Mouse (Mus musculus): ENCODE measurements around the gene Sept5. TPM values are rescaled to one million over a fixed set of nuclear protein-coding genes. Genes with fewer than 3 reads are reported as not detected.

Sept5 gene
- polyA plus RNA-seq, 1 experiment: 74.2 TPM

DNA sequence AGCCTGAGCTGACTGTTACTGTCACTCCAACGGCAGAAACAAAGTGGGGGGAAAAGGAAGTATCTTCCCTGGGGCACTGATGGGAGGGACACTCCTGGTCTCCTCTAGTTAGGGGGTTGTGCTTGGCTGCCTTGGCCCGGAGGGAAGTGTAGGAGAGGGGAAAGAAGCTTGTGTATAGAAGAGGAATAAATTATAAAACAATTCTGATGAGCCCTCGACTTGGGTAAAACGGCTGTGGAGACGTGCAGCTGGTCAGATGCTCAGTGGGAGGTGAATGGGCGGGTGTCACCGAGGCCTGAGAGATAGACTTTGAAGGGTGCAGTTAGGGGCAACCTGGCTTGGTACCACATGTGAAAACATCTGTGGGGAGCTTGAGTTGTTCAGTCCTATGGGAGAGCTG lies 1.4 kb upstream of the Sept5 start:
- TF ChIP-seq MYOG (IDR thresholded peaks at IDR 0.05; ENCODE audit: control insufficient read depth, extremely low read depth, insufficient read length) (no peak), FOSL1 (IDR thresholded peaks at IDR 0.05; ENCODE audit: insufficient read depth, low read length, poor library complexity, severe bottlenecking) (no peak), CEBPB (IDR thresholded peaks at IDR 0.05; ENCODE audit: low read depth) (no peak), CTCF (IDR thresholded peaks at IDR 0.05; ENCODE audit: control insufficient read depth, insufficient read depth, insufficient read length) (no peak), USF1 (IDR thresholded peaks at IDR 0.05; ENCODE audit: low read depth) (no peak), MAX (IDR thresholded peaks at IDR 0.05) (no peak), MYOD1 (IDR thresholded peaks at IDR 0.05; ENCODE audit: control insufficient read depth, insufficient read length, low read depth) (no peak)
- Histone ChIP-seq H3K4me3 (ENCODE audit: insufficient read depth, poor library complexity, severe bottlenecking) (no peak overlapping the region), H3K79me2 (ENCODE audit: control insufficient read depth, insufficient read depth) (peaks cover 19% of the 10 kb centered on the region), H3K79me3 (ENCODE audit: low read depth) (no peaks in the 10 kb centered on the region), H3K36me3 (ENCODE audit: control insufficient read depth, insufficient read depth) (no peaks in the 10 kb centered on the region), H3K27me3 (ENCODE audit: control insufficient read depth, insufficient read depth, insufficient read length) (no peaks in the 10 kb centered on the region), H3ac (ENCODE audit: control insufficient read depth, insufficient read length, low read depth) (no peak overlapping the region)

DNA sequence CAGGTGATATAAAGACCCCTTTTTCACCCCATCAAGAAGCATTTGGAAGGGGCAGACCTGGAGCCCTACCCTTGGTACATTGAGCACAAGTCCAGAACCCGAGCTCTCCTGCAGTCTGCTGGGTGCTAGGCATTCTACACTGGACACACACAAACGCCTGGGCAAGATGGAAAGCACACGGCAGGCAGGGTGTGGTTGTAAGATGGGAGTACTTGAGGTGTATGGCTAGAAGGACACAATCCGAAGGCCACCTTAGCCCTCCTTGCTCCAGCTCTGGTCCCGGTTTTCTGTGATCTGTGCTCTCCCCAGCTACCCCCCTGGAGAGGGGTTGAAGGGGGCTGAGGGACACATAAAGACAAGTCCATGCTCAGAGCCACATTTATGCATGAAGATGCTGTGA lies 537 bp upstream of the Sept5 start:
- no peaks in the 10 kb centered on the region for H3K79me3 ChIP-seq (ENCODE audit: low read depth)
- peaks cover 19% of the 10 kb centered on the region for H3K79me2 ChIP-seq (ENCODE audit: control insufficient read depth, insufficient read depth)
- no peak overlapping the region for H3ac ChIP-seq (ENCODE audit: control insufficient read depth, insufficient read length, low read depth)
- H3K4me3 ChIP-seq (ENCODE audit: insufficient read depth, poor library complexity, severe bottlenecking): no peak overlapping the region
- no peaks in the 10 kb centered on the region for H3K27me3 ChIP-seq (ENCODE audit: control insufficient read depth, insufficient read depth, insufficient read length)
- no peak for TF ChIP-seq CTCF (IDR thresholded peaks at IDR 0.05; ENCODE audit: control insufficient read depth, insufficient read depth, insufficient read length)
- no peak for TF ChIP-seq USF1 (IDR thresholded peaks at IDR 0.05; ENCODE audit: low read depth)
- no peak for TF ChIP-seq CEBPB (IDR thresholded peaks at IDR 0.05; ENCODE audit: low read depth)
- no peak for TF ChIP-seq MYOG (IDR thresholded peaks at IDR 0.05; ENCODE audit: control insufficient read depth, extremely low read depth, insufficient read length)
- peaks cover 4% of the 10 kb centered on the region for H3K36me3 ChIP-seq (ENCODE audit: control insufficient read depth, insufficient read depth)

DNA sequence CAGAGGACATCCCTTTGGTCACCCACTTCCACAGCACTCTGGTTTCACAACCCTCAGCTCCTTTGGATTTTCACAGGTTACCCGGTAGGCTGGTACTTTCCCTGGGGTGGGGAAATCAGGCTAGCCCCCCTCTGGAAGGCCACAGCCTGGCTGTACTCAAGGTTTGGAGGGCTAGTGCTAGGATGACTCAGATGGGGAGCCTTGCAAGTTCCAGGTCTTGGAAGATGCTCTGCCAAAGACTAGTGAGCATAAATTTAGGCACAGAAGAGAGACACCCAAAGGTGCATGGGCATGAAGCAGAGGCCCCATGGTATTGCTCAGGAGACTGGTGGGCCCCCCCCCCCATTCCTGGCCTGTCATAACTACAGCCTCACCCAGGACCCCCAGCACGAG lies 810 bp downstream of the Sept5 start:
- peak overlapping the region; percentile 44 for H3K4me3 ChIP-seq (ENCODE audit: insufficient read depth, poor library complexity, severe bottlenecking)
- no peaks in the 10 kb centered on the region for H3K27me3 ChIP-seq (ENCODE audit: control insufficient read depth, insufficient read depth, insufficient read length)

DNA sequence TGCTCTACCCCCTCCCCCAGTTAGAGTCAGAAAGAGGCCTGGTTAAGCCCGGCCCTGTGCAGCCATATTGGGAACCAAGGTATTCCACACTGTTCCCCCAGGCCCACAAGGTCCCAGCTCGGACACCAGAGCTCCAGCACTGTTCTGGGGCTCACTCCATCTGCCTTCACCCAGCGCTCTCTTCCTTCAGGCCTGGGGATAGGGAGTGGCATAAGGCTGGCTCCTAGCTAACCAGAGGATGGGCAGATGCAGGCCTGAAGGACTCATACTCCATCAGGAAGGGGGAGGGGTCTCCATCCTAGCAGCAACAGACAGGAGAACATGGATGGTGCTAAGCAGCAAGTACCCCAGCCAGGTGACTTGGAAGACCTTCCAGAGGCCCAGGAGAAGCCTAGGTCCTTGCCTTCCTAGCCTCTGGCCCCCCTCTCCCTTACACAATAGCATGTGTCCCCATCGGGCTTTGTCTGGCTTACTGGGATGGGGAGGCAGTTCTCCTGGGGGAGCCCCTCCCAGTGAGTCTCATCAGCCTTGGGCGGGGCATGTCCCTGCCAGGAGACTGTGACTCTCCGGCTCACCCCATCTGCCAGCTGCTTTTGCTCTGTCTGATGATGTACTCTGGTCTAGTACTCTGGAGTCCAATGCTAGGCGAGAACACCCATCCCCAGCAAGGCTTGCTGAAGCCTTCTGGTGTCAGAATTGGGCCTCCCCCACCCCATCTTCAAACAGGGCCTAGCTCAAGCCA lies 1.4 kb downstream of the Sept5 start:
- Histone ChIP-seq H3K36me3 (ENCODE audit: control insufficient read depth, insufficient read depth) (peaks cover 22% of the 10 kb centered on the region), H3K27me3 (ENCODE audit: control insufficient read depth, insufficient read depth, insufficient read length) (no peaks in the 10 kb centered on the region), H3K4me3 (ENCODE audit: insufficient read depth, poor library complexity, severe bottlenecking) (peak overlapping the region; percentile 44), H3K79me3 (ENCODE audit: low read depth) (no peaks in the 10 kb centered on the region), H3ac (ENCODE audit: control insufficient read depth, insufficient read length, low read depth) (peak overlapping the region; percentile 50), H3K79me2 (ENCODE audit: control insufficient read depth, insufficient read depth) (peaks cover 19% of the 10 kb centered on the region)
- no peak for TF ChIP-seq MYOG (IDR thresholded peaks at IDR 0.05; ENCODE audit: control insufficient read depth, extremely low read depth, insufficient read length)
- TF ChIP-seq CEBPB (IDR thresholded peaks at IDR 0.05; ENCODE audit: low read depth): no peak
- no peak for TF ChIP-seq MAX (IDR thresholded peaks at IDR 0.05)
- TF ChIP-seq MYOD1 (IDR thresholded peaks at IDR 0.05; ENCODE audit: control insufficient read depth, insufficient read length, low read depth): peak; percentile 2

More for the DNA sequence above, 810 bp downstream of the Sept5 start:
- H3ac ChIP-seq (ENCODE audit: control insufficient read depth, insufficient read length, low read depth): peak overlapping the region; percentile 92
- TF ChIP-seq CEBPB (IDR thresholded peaks at IDR 0.05; ENCODE audit: low read depth) (no peak), MYOD1 (IDR thresholded peaks at IDR 0.05; ENCODE audit: control insufficient read depth, insufficient read length, low read depth) (no peak), MAX (IDR thresholded peaks at IDR 0.05) (no peak), FOSL1 (IDR thresholded peaks at IDR 0.05; ENCODE audit: insufficient read depth, low read length, poor library complexity, severe bottlenecking) (no peak), MYOG (IDR thresholded peaks at IDR 0.05; ENCODE audit: control insufficient read depth, extremely low read depth, insufficient read length) (no peak), USF1 (IDR thresholded peaks at IDR 0.05; ENCODE audit: low read depth) (no peak)
- peaks cover 18% of the 10 kb centered on the region for H3K36me3 ChIP-seq (ENCODE audit: control insufficient read depth, insufficient read depth)
- no peaks in the 10 kb centered on the region for H3K79me3 ChIP-seq (ENCODE audit: low read depth)
- peaks cover 19% of the 10 kb centered on the region for H3K79me2 ChIP-seq (ENCODE audit: control insufficient read depth, insufficient read depth)

DNA sequence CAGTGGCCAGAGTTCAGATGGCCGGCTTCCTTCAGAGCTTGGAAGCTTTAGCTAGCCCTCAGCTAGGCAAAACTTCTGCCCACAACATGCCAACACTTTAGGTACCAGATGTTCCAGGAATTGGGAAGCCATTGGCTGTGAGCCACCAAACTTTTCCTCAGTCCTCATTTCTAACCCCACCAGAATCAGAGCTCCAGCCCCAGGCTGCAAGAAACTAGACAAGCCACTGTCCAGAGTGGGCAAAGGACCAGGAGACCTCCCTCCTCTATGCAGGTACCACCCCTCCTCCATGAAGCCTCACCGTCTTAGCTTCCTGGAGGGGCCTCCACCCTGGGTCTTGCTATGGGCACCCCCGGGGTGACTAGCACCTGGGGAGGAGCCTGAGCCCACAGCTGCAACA lies 2.6 kb downstream of the Sept5 start:
- Histone ChIP-seq H3K79me2 (ENCODE audit: control insufficient read depth, insufficient read depth) (peaks cover 19% of the 10 kb centered on the region), H3ac (ENCODE audit: control insufficient read depth, insufficient read length, low read depth) (no peak overlapping the region), H3K79me3 (ENCODE audit: low read depth) (no peaks in the 10 kb centered on the region), H3K36me3 (ENCODE audit: control insufficient read depth, insufficient read depth) (peaks cover 30% of the 10 kb centered on the region), H3K27me3 (ENCODE audit: control insufficient read depth, insufficient read depth, insufficient read length) (no peaks in the 10 kb centered on the region), H3K4me3 (ENCODE audit: insufficient read depth, poor library complexity, severe bottlenecking) (no peak overlapping the region)
- TF ChIP-seq MAX (IDR thresholded peaks at IDR 0.05): no peak
- TF ChIP-seq CEBPB (IDR thresholded peaks at IDR 0.05; ENCODE audit: low read depth): no peak
- no peak for TF ChIP-seq FOSL1 (IDR thresholded peaks at IDR 0.05; ENCODE audit: insufficient read depth, low read length, poor library complexity, severe bottlenecking)
- TF ChIP-seq MYOG (IDR thresholded peaks at IDR 0.05; ENCODE audit: control insufficient read depth, extremely low read depth, insufficient read length): no peak
- TF ChIP-seq CTCF (IDR thresholded peaks at IDR 0.05; ENCODE audit: control insufficient read depth, insufficient read depth, insufficient read length): no peak

DNA sequence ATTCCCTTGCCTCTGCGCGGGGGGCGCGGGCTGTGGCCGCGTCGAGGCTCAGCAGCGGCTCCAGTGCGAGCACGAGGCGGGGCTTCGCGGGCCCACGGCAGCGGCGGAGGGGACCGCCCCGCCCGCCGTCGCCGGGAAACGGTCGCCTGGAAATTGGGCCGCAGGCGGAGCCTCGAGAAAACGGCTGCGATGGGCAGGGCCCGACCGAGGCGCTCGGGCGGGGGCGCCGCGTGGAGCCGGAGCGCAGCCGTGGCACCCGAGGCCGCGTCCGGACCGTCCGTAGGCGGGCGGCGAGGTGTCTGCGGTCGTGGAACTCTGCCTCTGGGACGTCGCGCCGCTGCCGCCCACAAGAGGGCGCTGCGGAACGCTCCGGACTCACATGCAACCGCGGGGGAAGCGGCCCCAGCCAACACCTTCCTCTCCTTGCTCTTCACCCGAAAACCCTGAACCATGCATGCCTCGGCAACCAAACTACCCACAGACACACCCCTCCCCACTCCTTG lies 3.3 kb downstream of the Sept5 start, which contains the start of gene Gm49601:
Gene Gm49601 (minus strand): TSS at position 52 of the 503 bp plus-strand sequence.
- Histone ChIP-seq H3ac (ENCODE audit: control insufficient read depth, insufficient read length, low read depth) (no peak within 1 kb of the TSS), H3K27me3 (ENCODE audit: control insufficient read depth, insufficient read depth, insufficient read length) (no peaks in the 10 kb centered on the region), H3K79me3 (ENCODE audit: low read depth) (no peaks in the 10 kb centered on the region), H3K79me2 (ENCODE audit: control insufficient read depth, insufficient read depth) (peaks cover 19% of the 10 kb centered on the region), H3K36me3 (ENCODE audit: control insufficient read depth, insufficient read depth) (peaks cover 34% of the 10 kb centered on the region), H3K4me3 (ENCODE audit: insufficient read depth, poor library complexity, severe bottlenecking) (no peak within 1 kb of the TSS)
- TF ChIP-seq USF1 (IDR thresholded peaks at IDR 0.05; ENCODE audit: low read depth) (no peak), FOSL1 (IDR thresholded peaks at IDR 0.05; ENCODE audit: insufficient read depth, low read length, poor library complexity, severe bottlenecking) (no peak), MYOD1 (IDR thresholded peaks at IDR 0.05; ENCODE audit: control insufficient read depth, insufficient read length, low read depth) (no peak), MYOG (IDR thresholded peaks at IDR 0.05; ENCODE audit: control insufficient read depth, extremely low read depth, insufficient read length) (no peak), CTCF (IDR thresholded peaks at IDR 0.05; ENCODE audit: control insufficient read depth, insufficient read depth, insufficient read length) (peak; percentile 97), CEBPB (IDR thresholded peaks at IDR 0.05; ENCODE audit: low read depth) (no peak), MAX (IDR thresholded peaks at IDR 0.05) (no peak)
